Mouse (Mus musculus) MN1 (cell line): ENCODE data around the gene Rapgef6.

Source experiments
- DNase-seq: peaks from one replicate; pipeline ENCODE4 v3.0.0-alpha.2; 2016; ENCODE audit warnings: low spot score

The Rapgef6 gene

GRCm38 (mm10) chr11:54693696-54694095 lies 171.0 kb downstream of the Rapgef6 start:
- DNase-seq = peak; percentile 20

GRCm38 (mm10) chr11:54694291-54694690 lies 171.6 kb downstream of the Rapgef6 start:
- DNase-seq = peak; percentile 25

GRCm38 (mm10) chr11:54695951-54696350 lies 173.3 kb downstream of the Rapgef6 start:
- DNase-seq = no peak

GRCm38 (mm10) chr11:54697611-54698010 lies 175.0 kb downstream of the Rapgef6 start:
- DNase-seq = no peak

GRCm38 (mm10) chr11:54698636-54699035 lies 176.0 kb downstream of the Rapgef6 start:
- no peak for DNase-seq

GRCm38 (mm10) chr11:54699972-54700371 lies 177.3 kb downstream of the Rapgef6 start:
- no peak for DNase-seq

GRCm38 (mm10) chr11:54701848-54702247 lies 179.2 kb downstream of the Rapgef6 start:
- no peak for DNase-seq

- peak; percentile 75 for DNase-seq
Measured at GRCm38 (mm10) chr11:54703306-54703705, 180.7 kb downstream of the Rapgef6 start.

GRCm38 (mm10) chr11:54708153-54708552 lies 185.5 kb downstream of the Rapgef6 start:
- no peak for DNase-seq

GRCm38 (mm10) chr11:54709645-54710044 lies 187.0 kb downstream of the Rapgef6 start:
- no peak for DNase-seq

- peak; percentile 75 for DNase-seq
Measured at GRCm38 (mm10) chr11:54710512-54711293, 188.1 kb downstream of the Rapgef6 start.

- no peak for DNase-seq
Measured at GRCm38 (mm10) chr11:54712849-54713248, 190.2 kb downstream of the Rapgef6 start.

GRCm38 (mm10) chr11:54717893-54718292 lies 195.2 kb downstream of the Rapgef6 start:
- DNase-seq = no peak

GRCm38 (mm10) chr11:54718601-54719000 lies 196.0 kb downstream of the Rapgef6 start:
- no peak for DNase-seq

- no peak for DNase-seq
Measured at GRCm38 (mm10) chr11:54722057-54722456, 199.4 kb downstream of the Rapgef6 start.

GRCm38 (mm10) chr11:54724353-54725034 lies 201.8 kb downstream of the Rapgef6 start:
- DNase-seq = peak; percentile 64

- DNase-seq = no peak
Measured at GRCm38 (mm10) chr11:54726571-54727062, 204.0 kb downstream of the Rapgef6 start.

GRCm38 (mm10) chr11:54727327-54727901 lies 204.8 kb downstream of the Rapgef6 start:
- no peak for DNase-seq

GRCm38 (mm10) chr11:54728371-54728770 lies 205.7 kb downstream of the Rapgef6 start:
- no peak for DNase-seq

GRCm38 (mm10) chr11:54729311-54729710 lies 206.7 kb downstream of the Rapgef6 start:
- DNase-seq = no peak

GRCm38 (mm10) chr11:54730931-54731330 lies 208.3 kb downstream of the Rapgef6 start:
- DNase-seq = no peak

- DNase-seq = no peak
Measured at GRCm38 (mm10) chr11:54731367-54731766, 208.7 kb downstream of the Rapgef6 start.

GRCm38 (mm10) chr11:54733546-54733945 lies 210.9 kb downstream of the Rapgef6 start:
- no peak for DNase-seq
